Mouse (Mus musculus): Measurements from ENCODE around the gene Fam135a. TPM values are rescaled to one million over a fixed set of nuclear protein-coding genes. Genes with fewer than 3 reads are reported as not detected.
A peak's percentile ranks its signal among the peaks of the same experiment; 100 is the strongest.

Gene Fam135a
- polyA plus RNA-seq, 1 experiment from 2014 or later: 24.5 TPM

DNA sequence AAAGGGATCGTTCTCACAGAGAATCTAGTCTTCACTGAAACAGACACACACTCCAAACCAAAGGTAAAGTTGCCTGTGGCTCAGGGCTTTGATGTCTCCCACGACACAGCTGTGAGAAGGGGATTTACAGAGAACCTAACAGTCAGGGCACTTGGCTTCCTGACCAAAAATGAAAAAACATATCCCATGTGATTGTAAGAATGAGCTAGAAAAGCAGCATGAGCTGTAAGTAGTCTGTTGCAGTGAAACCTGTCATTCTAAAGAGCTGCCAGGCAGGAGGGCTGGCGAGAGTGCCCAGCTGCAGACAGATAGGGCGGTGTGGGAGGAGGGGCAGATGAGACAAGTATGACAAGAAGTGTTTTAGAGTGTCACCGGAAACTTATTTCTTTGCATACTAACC lies 54.5 kb downstream of the Fam135a start:
- H3K27ac ChIP-seq: no peak overlapping the region
- 83% methylated on average over 5 of the region's 5 CpGs for WGBS
- DNase-seq (ENCODE audit: low spot score): no peak
- no peak overlapping the region for H3K4me3 ChIP-seq
- H3K36me3 ChIP-seq: peaks cover 22% of the 10 kb centered on the region; the same call in 1 of the 2 replicates
- H3K4me1 ChIP-seq (replicated peaks): peaks cover 4% of the 10 kb centered on the region; the same call in 1 of the 2 replicates
- H3K27me3 ChIP-seq (ENCODE audit: insufficient read depth, poor library complexity, severe bottlenecking): no peaks in the 10 kb centered on the region
- H3K9me3 ChIP-seq: no peaks in the 10 kb centered on the region

GRCm38 (mm10) chr1:24043007-24043406 lies 57.1 kb downstream of the Fam135a start:
- 45% methylated on average over 5 of the region's 5 CpGs for WGBS
- Histone ChIP-seq H3K36me3 (peaks cover 22% of the 10 kb centered on the region; the same call in 1 of the 2 replicates), H3K27ac (no peak overlapping the region), H3K27me3 (ENCODE audit: insufficient read depth, poor library complexity, severe bottlenecking) (no peaks in the 10 kb centered on the region), H3K4me1 (replicated peaks) (peaks cover 4% of the 10 kb centered on the region; the same call in 1 of the 2 replicates), H3K9me3 (no peaks in the 10 kb centered on the region), H3K4me3 (no peak overlapping the region)
- DNase-seq (ENCODE audit: low spot score): no peak

DNA sequence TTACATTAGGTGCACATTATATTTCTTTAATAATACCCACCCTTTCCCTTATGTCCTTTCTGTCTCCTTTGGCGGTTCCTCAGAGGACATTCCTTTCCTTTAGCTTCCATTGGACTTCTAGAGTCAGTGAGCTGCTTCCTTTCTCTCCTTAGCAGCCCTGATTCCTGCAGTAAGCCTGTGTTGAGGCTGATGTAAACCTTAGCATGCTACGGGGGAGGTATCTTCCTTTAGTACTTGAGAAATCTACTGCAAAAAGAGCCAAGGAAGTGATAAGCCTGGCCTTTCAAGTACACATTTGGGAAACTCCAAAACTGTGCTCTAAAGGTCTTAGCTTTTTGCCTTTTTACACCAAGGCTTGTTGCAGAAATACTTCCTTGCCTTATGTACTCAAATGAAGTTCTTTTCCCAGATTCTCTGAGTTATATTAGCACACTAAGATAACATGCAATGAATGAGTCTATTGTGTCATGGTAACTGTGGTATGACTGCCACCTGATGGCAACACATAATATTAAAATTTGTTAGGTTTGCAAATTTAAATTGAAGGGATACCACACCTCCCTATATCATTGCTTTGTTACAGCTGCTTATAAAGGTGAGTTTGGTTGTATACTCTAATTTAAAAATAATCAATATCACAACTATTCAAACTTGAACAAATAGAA lies 66.2 kb downstream of the Fam135a start:
- no peak for DNase-seq (ENCODE audit: low spot score)
- no peaks in the 10 kb centered on the region for H3K27me3 ChIP-seq (ENCODE audit: insufficient read depth, poor library complexity, severe bottlenecking)
- H3K27ac ChIP-seq: no peak overlapping the region
- H3K36me3 ChIP-seq: peaks cover 27% of the 10 kb centered on the region
- H3K4me1 ChIP-seq (replicated peaks): no peaks in the 10 kb centered on the region
- H3K4me3 ChIP-seq: no peak overlapping the region
- WGBS: 94% methylated on average over 2 of the region's 2 CpGs
- H3K9me3 ChIP-seq: no peaks in the 10 kb centered on the region

- no peaks in the 10 kb centered on the region for H3K27me3 ChIP-seq (ENCODE audit: insufficient read depth, poor library complexity, severe bottlenecking)
- WGBS: 94% methylated on average over 6 of the region's 6 CpGs
- no peaks in the 10 kb centered on the region for H3K9me3 ChIP-seq
- H3K4me3 ChIP-seq: no peak overlapping the region
- peaks cover 24% of the 10 kb centered on the region for H3K36me3 ChIP-seq
- no peaks in the 10 kb centered on the region for H3K4me1 ChIP-seq (replicated peaks)
- H3K27ac ChIP-seq: no peak overlapping the region
- no peak for DNase-seq (ENCODE audit: low spot score)
Measured at GRCm38 (mm10) chr1:24010821-24011220, 89.3 kb downstream of the Fam135a start.

GRCm38 (mm10) chr1:24010016-24010415 lies 90.1 kb downstream of the Fam135a start:
- H3K27me3 ChIP-seq (ENCODE audit: insufficient read depth, poor library complexity, severe bottlenecking): no peaks in the 10 kb centered on the region
- no peak overlapping the region for H3K27ac ChIP-seq
- DNase-seq (ENCODE audit: low spot score): no peak
- H3K4me1 ChIP-seq (replicated peaks): no peaks in the 10 kb centered on the region
- no peak overlapping the region for H3K4me3 ChIP-seq
- H3K36me3 ChIP-seq: peaks cover 24% of the 10 kb centered on the region
- WGBS: 93% methylated on average over 6 of the region's 6 CpGs
- no peaks in the 10 kb centered on the region for H3K9me3 ChIP-seq

- peaks cover 14% of the 10 kb centered on the region for H3K36me3 ChIP-seq
- no peak overlapping the region for H3K4me3 ChIP-seq
- WGBS: 85% methylated on average over 8 of the region's 8 CpGs
- no peak overlapping the region for H3K27ac ChIP-seq
- H3K27me3 ChIP-seq (ENCODE audit: insufficient read depth, poor library complexity, severe bottlenecking): no peaks in the 10 kb centered on the region
- no peak for DNase-seq (ENCODE audit: low spot score)
- H3K9me3 ChIP-seq: no peaks in the 10 kb centered on the region
- 0 out of 2 replicates have a peak, but pooled peaks cover 7% of the 10 kb centered on the region for H3K4me1 ChIP-seq (replicated peaks)
Measured at GRCm38 (mm10) chr1:24007621-24008020, 92.5 kb downstream of the Fam135a start.

DNA sequence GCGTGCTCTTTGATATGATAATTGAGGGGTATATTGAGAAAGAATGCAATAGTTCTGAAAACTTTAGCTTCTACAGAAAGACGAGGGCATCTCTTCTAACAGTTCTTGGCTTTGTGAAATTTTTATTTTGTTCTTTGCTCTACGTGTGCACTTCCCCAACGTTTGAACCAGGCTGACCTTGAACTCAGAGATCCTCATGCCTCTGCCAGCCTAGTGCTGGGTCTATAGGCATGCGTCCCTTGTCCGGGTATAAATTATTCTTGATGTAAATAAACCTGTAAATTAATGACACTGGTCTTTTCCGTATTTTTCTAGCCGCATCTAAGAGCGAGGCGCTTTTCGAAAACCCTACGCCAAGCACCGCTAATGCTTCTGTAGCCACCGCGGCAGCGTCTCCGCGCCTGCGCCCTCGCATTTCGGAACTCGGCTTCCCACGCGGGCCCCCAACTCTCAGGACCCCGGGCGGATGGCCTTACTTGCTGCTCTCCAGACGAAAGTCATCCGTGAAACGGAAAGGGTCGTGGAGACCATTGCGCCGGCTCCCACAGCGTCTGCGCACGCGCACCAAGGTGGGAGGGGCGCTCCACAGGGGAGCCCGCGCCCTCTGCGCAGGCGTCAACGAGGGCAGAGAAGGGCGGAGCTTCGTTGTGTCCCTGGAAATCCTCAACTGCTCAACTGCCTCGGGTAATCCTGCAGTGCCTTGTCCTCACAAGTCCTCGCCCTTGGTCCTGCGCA lies 94.9 kb downstream of the Fam135a start, which contains the start of gene Sdhaf4:
Gene Sdhaf4, minus strand, starts transcription at position 587 of the 735 bp plus-strand sequence.
- H3K27ac ChIP-seq: peak within 1 kb of the TSS; percentile 95
- DNase-seq (ENCODE audit: low spot score): peak; percentile 92
- peak within 1 kb of the TSS; percentile 77 for H3K4me3 ChIP-seq
- no peaks in the 10 kb centered on the region for H3K9me3 ChIP-seq
- peaks cover 32% of the 10 kb centered on the region for H3K36me3 ChIP-seq
- H3K4me1 ChIP-seq (replicated peaks): 0 out of 2 replicates have a peak, but pooled peaks cover 7% of the 10 kb centered on the region
- 2% methylated on average over 47 of the region's 47 CpGs for WGBS
- H3K27me3 ChIP-seq (ENCODE audit: insufficient read depth, poor library complexity, severe bottlenecking): no peaks in the 10 kb centered on the region

DNA sequence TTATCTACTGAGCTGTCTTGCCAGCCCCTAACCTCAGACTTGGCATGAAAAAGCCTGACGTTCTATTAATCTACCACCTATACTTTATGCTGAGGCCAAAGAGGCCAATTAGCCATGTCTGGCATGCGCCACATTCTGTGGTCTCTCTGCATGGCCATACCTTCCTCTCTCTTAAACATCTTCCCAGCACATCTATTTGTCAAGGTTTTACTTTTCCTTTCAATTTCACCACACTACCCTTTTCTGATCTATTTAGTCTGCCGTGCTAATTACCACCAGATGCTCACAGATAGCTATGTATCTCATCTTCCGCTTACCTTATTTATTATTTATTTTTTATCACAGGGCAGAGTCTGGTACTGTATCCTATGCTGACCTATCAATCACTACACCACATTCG lies 100.8 kb downstream of the Fam135a start:
- Histone ChIP-seq H3K27ac (no peak overlapping the region), H3K27me3 (ENCODE audit: insufficient read depth, poor library complexity, severe bottlenecking) (no peaks in the 10 kb centered on the region), H3K4me3 (no peak overlapping the region), H3K36me3 (peaks cover 66% of the 10 kb centered on the region), H3K4me1 (replicated peaks) (0 out of 2 replicates have a peak, but pooled peaks cover 1% of the 10 kb centered on the region), H3K9me3 (no peaks in the 10 kb centered on the region)
- 93% methylated on average over 5 of the region's 5 CpGs for WGBS
- DNase-seq (ENCODE audit: low spot score): no peak

DNA sequence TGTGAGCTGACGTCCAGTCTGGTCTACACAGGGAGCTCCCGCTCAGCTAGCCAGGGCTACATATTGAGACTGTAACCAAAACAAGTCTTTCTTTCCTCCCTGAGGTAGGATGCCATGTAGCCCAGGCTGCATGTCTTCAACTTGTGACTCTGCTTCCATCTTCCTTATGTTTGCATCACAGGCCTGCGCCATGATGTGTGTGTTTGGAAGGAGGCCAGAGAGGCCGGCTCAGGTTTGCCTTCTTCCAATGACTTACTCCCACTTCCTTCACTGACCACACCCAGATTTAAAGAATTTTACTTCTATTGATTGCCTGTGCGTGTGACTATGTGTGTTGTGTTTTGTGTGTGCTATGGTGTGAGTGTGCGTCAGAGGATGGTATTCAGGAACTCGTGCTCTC lies 101.3 kb downstream of the Fam135a start:
- WGBS: 96% methylated on average over 7 of the region's 7 CpGs
- no peaks in the 10 kb centered on the region for H3K4me1 ChIP-seq (replicated peaks)
- no peak overlapping the region for H3K27ac ChIP-seq
- H3K9me3 ChIP-seq: no peaks in the 10 kb centered on the region
- H3K27me3 ChIP-seq (ENCODE audit: insufficient read depth, poor library complexity, severe bottlenecking): no peaks in the 10 kb centered on the region
- no peak overlapping the region for H3K4me3 ChIP-seq
- DNase-seq (ENCODE audit: low spot score): no peak
- H3K36me3 ChIP-seq: peaks cover 66% of the 10 kb centered on the region

GRCm38 (mm10) chr1:23998120-23998810 lies 101.9 kb downstream of the Fam135a start:
- H3K4me1 ChIP-seq (replicated peaks): no peaks in the 10 kb centered on the region
- WGBS: 94% methylated on average over 7 of the region's 7 CpGs
- H3K9me3 ChIP-seq: no peaks in the 10 kb centered on the region
- peaks cover 66% of the 10 kb centered on the region for H3K36me3 ChIP-seq
- H3K27me3 ChIP-seq (ENCODE audit: insufficient read depth, poor library complexity, severe bottlenecking): no peaks in the 10 kb centered on the region
- H3K4me3 ChIP-seq: no peak overlapping the region
- H3K27ac ChIP-seq: no peak overlapping the region
- no peak for DNase-seq (ENCODE audit: low spot score)

- Histone ChIP-seq H3K9me3 (no peaks in the 10 kb centered on the region), H3K4me3 (no peak overlapping the region), H3K27ac (no peak overlapping the region), H3K4me1 (replicated peaks) (no peaks in the 10 kb centered on the region), H3K36me3 (peaks cover 60% of the 10 kb centered on the region), H3K27me3 (ENCODE audit: insufficient read depth, poor library complexity, severe bottlenecking) (no peaks in the 10 kb centered on the region)
- DNase-seq (ENCODE audit: low spot score): no peak
- 92% methylated on average over 3 of the region's 3 CpGs for WGBS
Measured at GRCm38 (mm10) chr1:23997493-23997892, 102.6 kb downstream of the Fam135a start.

DNA sequence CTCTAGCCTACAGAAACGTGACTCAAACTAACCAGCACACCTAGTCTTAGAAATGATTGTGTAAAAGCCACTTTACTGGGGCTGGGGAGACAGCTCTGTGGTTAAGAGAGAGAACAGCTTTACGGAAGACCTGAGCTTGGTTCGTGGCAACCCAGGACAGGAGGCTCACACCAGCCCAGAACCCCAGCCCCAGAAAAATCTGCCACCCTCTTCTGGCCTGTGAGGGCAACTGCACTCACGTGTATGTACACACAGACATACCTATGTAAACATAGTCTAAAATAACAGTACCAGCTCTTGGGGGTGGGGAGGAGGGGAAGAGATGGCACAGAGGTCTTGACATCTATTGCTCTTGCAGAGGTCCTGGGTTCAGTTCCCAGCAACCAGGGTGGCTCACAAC lies 104.7 kb downstream of the Fam135a start:
- Histone ChIP-seq H3K4me3 (no peak overlapping the region), H3K27ac (no peak overlapping the region), H3K27me3 (ENCODE audit: insufficient read depth, poor library complexity, severe bottlenecking) (no peaks in the 10 kb centered on the region), H3K9me3 (no peaks in the 10 kb centered on the region), H3K36me3 (peaks cover 41% of the 10 kb centered on the region), H3K4me1 (replicated peaks) (no peaks in the 10 kb centered on the region)
- DNase-seq (ENCODE audit: low spot score): no peak
- 93% methylated on average over 4 of the region's 4 CpGs for WGBS

GRCm38 (mm10) chr1:23983118-23983517 lies 117.0 kb downstream of the Fam135a start:
- Histone ChIP-seq H3K4me3 (no peak overlapping the region), H3K27me3 (ENCODE audit: insufficient read depth, poor library complexity, severe bottlenecking) (no peaks in the 10 kb centered on the region), H3K36me3 (no peaks in the 10 kb centered on the region), H3K4me1 (replicated peaks) (no peaks in the 10 kb centered on the region), H3K27ac (no peak overlapping the region), H3K9me3 (no peaks in the 10 kb centered on the region)
- WGBS: 91% methylated on average over 3 of the region's 3 CpGs
- no peak for DNase-seq (ENCODE audit: low spot score)
